In genomic region chr4:57560010-57560409, GRCm38 (mm10) we compare ENCODE assay signal across 10 mouse cellular contexts. TPM values are rescaled to one million over a fixed set of nuclear protein-coding genes. Genes with fewer than 3 reads are reported as not detected.
DNase-seq lines count a peak whose midpoint lies in the region; ATAC-seq and TF ChIP-seq lines count a peak whose summit lies in the region.
"Had no signal": no experiment of that assay in that cellular context is flagged by ENCODE, and none has a peak within 500 bp of the region (broad histone marks: within the 10 kb centered on the region; RNA-seq: fewer than 3 reads in every experiment).

No protein-coding gene starts in this region.

- 45% methylated on average over 3 of the region's 3 CpGs for WGBS in embryonic facial prominence, embryonic 10.5 days
- WGBS in stomach, postnatal 0 days = 35% methylated on average over 3 of the region's 3 CpGs

- peak; percentile 59; the same call in 1 of the 2 replicates for ATAC-seq in stomach, postnatal 0 days (ENCODE audit: low FRiP score, low TSS enrichment)

- TF ChIP-seq EP300 in stomach, postnatal 0 days (optimal IDR thresholded peaks at IDR 0.05) = no peak

- H3K9ac ChIP-seq in stomach, postnatal 0 days (ENCODE audit: low read length) = no peak overlapping the region
- H3K9ac ChIP-seq: neural tube, embryonic 12.5 days had no signal

- no peak overlapping the region for H3K4me3 ChIP-seq in embryonic facial prominence, embryonic 10.5 days
- H3K4me3 ChIP-seq in stomach, postnatal 0 days (ENCODE audit: low read depth, low read length) = no peak overlapping the region
- H3K4me3 ChIP-seq: erythroblast, embryonic 14.5 days; neural tube, embryonic 12.5 days had no signal

- H3K9me3 ChIP-seq in embryonic facial prominence, embryonic 10.5 days = no peaks in the 10 kb centered on the region
- H3K9me3 ChIP-seq in stomach, postnatal 0 days (ENCODE audit: control insufficient read depth, low read length) = no peaks in the 10 kb centered on the region
- H3K9me3 ChIP-seq: neural tube, embryonic 12.5 days had no signal

- no peak for TF ChIP-seq CTCF in stomach, postnatal 0 days (IDR thresholded peaks at IDR 0.05; ENCODE audit: low read depth)

- DNase-seq in kidney, postnatal 10 days = peak; percentile 31
- DNase-seq in kidney, adult 9 months = no peak
- no peak for DNase-seq in embryonic facial prominence, embryonic 10.5 days (ENCODE audit: low spot score)
- DNase-seq in kidney, postnatal 4 days = peak; percentile 24 to 52
- no peak for DNase-seq in stomach, postnatal 0 days (ENCODE audit: low spot score)
- DNase-seq in right cerebral cortex, postnatal 36 days (ENCODE audit: low spot score in 2 of 2) = no peak
- DNase-seq in ovary, postnatal 36 days (ENCODE audit: low spot score) = no peak
- DNase-seq: layer of hippocampus, adult 9-11 months had no signal

- no peaks in the 10 kb centered on the region for H3K36me3 ChIP-seq in embryonic facial prominence, embryonic 10.5 days (replicated peaks)
- no peaks in the 10 kb centered on the region for H3K36me3 ChIP-seq in stomach, postnatal 0 days (ENCODE audit: control insufficient read depth, insufficient read depth, low read length)
- H3K36me3 ChIP-seq: neural tube, embryonic 12.5 days had no signal

- 0 out of 2 replicates have a peak, but pooled peaks cover 3% of the 10 kb centered on the region for H3K27me3 ChIP-seq in embryonic facial prominence, embryonic 10.5 days (replicated peaks; ENCODE audit: low read depth, poor library complexity, severe bottlenecking)
- no peaks in the 10 kb centered on the region for H3K27me3 ChIP-seq in stomach, postnatal 0 days (ENCODE audit: control insufficient read depth, insufficient read depth, low read length)
- H3K27me3 ChIP-seq: neural tube, embryonic 12.5 days had no signal

- peaks cover 32% of the 10 kb centered on the region for H3K4me1 ChIP-seq in embryonic facial prominence, embryonic 10.5 days
- no peaks in the 10 kb centered on the region for H3K4me1 ChIP-seq in stomach, postnatal 0 days (replicated peaks; ENCODE audit: control insufficient read depth, insufficient read depth)
- H3K4me1 ChIP-seq: neural tube, embryonic 12.5 days had no signal

- no peak overlapping the region for H3K4me2 ChIP-seq in stomach, postnatal 0 days (replicated peaks; ENCODE audit: low read depth)
- H3K4me2 ChIP-seq: neural tube, embryonic 12.5 days had no signal

- peak overlapping the region; percentile 19; the same call in 1 of the 2 replicates for H3K27ac ChIP-seq in embryonic facial prominence, embryonic 10.5 days (replicated peaks)
- peak overlapping the region; percentile 89 for H3K27ac ChIP-seq in stomach, postnatal 0 days (replicated peaks)
- H3K27ac ChIP-seq: neural tube, embryonic 12.5 days had no signal

RNA-seq across cellular contexts. Expression of gene Pakap, which starts 8.0 kb away (rescaled TPM):
- polyA plus RNA-seq in embryonic facial prominence, embryonic 10.5 days (2016; fragmentation: Nextera tagmentation; extraction: Ambion mirVana) = 25.3 and 25.8 TPM in 2 replicates
- polyA plus RNA-seq in stomach, postnatal 0 days (2015; fragmentation: Nextera tagmentation; extraction: Ambion mirVana) = 9.9 and 12.2 TPM in 2 replicates
- polyA plus RNA-seq: erythroblast, embryonic 14.5 days had no signal

Comparison
In these comparisons a context has a peak if more than half of its experiments do, and no peak if none do; other contexts are left out.
1. DNase-seq: peak in kidney, postnatal 10 days (single experiment) and kidney, postnatal 4 days (2 of 2); none in kidney, adult 9 months (single experiment), embryonic facial prominence, embryonic 10.5 days (single experiment), stomach, postnatal 0 days (single experiment), right cerebral cortex, postnatal 36 days (0 of 2) and ovary, postnatal 36 days (single experiment).